Mouse (Mus musculus) embryonic facial prominence, embryonic 10.5 days (tissue): ENCODE data around the gene Upk2. TPM values are rescaled to one million over a fixed set of nuclear protein-coding genes. Genes with fewer than 3 reads are reported as not detected.
"Not testable (repeated sequence)": the region's sequence is repeated elsewhere in the genome, so short reads cannot be mapped to it uniquely, and the experiment has no call there.

Experiments used
- DNase-seq: peaks from one replicate; pipeline ENCODE4 v3.0.0-alpha.2; 2017; ENCODE audit warnings: low spot score
- H3K27ac ChIP-seq: fragments of 300-500 bp; sonication (generic); replicated peaks from 2 replicates; pipeline ENCODE4 v1.5.1; 2016; ENCODE audit warnings: mild to moderate bottlenecking
- H3K27me3 ChIP-seq: fragments of 300-500 bp; sonication (generic); replicated peaks from 2 replicates; pipeline ENCODE4 v1.6.1; 2016; ENCODE audit warnings: low read depth, mild to moderate bottlenecking; ENCODE audit not compliant: poor library complexity, severe bottlenecking
- H3K36me3 ChIP-seq: fragments of 300-500 bp; sonication (generic); replicated peaks from 2 replicates; pipeline ENCODE4 v1.6.1; 2016; ENCODE audit warnings: mild to moderate bottlenecking, moderate library complexity
- H3K4me1 ChIP-seq: fragments of 300-500 bp; sonication (generic); 2 replicates; pipeline ENCODE4 v1.6.1; 2016
- H3K4me3 ChIP-seq: fragments of 300-500 bp; sonication (generic); 2 replicates; pipeline ENCODE4 v1.5.1; 2016; ENCODE audit warnings: mild to moderate bottlenecking, moderate library complexity
- H3K9me3 ChIP-seq: fragments of 300-500 bp; sonication (generic); 2 replicates; pipeline ENCODE4 v1.6.1; 2016; ENCODE audit warnings: mild to moderate bottlenecking
- WGBS: fragments of 180-500 bp; shearing (Covaris S2); methylation state at CpG from one replicate; pipeline ENCODE4 v1.1.7; 2016; 5-methylcytosine and 5-hydroxymethylcytosine counted together
- polyA plus RNA-seq: library from polyadenylated mRNA; unstranded; fragments of >200 nt; fragmentation: Nextera tagmentation; extraction: Ambion mirVana; gene quantifications from 2 replicates; pipeline ENCODE4 v1.2.1, GENCODE M21; 2016

Gene Upk2
- polyA plus RNA-seq, 1 experiment from 2014 or later, result 0.59 TPM

DNA sequence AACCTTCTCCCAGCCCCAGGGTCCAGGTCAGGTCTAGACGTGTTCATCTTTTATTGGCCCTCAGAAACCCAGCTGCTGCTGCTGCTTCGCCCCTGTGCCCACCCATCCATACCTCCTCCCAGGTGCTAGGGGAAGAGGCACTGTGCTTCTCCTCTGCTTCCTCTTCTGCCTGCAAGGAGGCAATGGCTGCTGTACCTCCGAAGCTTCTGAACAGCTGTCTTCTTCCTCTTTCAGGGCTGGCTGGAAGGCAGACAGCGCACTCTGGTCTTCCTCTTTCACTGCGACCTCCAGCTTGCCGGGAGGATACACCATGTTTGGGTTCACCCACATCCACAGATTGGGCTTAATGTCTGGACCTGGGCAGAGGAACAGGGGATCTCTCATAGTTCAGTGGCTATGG is 19.0 kb downstream of the Upk2 start:
- H3K4me1 ChIP-seq, result peaks cover 11% of the 10 kb centered on the region
- WGBS, result 79% methylated on average over 6 of the region's 6 CpGs
- 0 out of 2 replicates have a peak overlapping the region, but pooled peaks have one; percentile 26 for H3K27ac ChIP-seq
- no peak for DNase-seq
- no peaks in the 10 kb centered on the region for H3K36me3 ChIP-seq
- H3K9me3 ChIP-seq, result no peaks in the 10 kb centered on the region
- H3K27me3 ChIP-seq, result no peaks in the 10 kb centered on the region
- H3K4me3 ChIP-seq, result no peak overlapping the region

DNA sequence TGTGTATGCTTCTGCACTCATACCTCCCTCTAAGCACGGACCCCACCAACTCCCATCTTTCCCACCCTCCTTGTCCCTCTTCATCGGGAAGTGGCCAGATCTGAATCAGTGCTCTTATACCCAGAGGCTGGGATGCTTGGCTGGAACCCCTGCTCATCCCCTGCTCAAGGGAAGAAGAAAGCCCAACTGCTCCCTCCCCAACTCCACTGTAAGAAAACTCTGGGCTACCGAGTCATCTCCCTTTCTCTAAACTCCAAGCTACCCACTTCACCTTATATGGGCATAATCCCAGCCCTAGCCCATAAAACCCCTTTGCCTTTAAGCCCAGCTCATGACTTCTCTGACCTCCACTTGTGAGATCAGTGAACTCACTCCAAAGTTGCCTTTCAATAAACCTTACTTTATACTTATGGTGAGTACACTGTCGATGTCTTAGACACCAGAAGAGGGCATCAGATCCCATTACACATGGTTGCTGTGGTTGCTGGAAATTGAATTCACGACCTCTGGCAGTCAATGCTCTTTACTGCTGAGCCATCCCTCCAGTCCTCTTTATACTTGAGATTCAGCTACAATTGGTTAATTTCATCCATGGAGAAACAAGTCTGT is 22.1 kb downstream of the Upk2 start:
- 52% methylated on average over 5 of the region's 5 CpGs for WGBS
- H3K4me3 ChIP-seq, result no peak overlapping the region

DNA sequence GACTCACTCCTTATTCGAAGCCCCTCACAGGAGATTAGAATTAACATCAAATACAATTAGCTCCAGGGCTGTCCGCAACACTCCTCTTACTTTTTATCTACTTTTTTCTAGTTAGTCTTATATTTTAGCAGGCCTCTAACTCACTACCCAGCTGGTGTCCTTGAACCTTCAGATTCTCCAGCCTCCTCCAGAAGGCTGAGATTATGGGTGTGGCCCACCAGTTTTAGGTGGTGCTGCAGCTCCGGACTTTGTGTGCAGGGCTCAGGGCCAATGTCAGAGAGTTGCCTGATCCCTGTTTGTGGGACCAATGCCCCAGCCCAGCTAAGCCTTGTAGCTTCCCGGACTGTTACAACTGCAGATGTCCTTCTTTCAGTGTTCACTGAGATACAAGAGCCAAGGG is 31.2 kb downstream of the Upk2 start:
- no peaks in the 10 kb centered on the region for H3K27me3 ChIP-seq
- no peaks in the 10 kb centered on the region for H3K36me3 ChIP-seq
- H3K27ac ChIP-seq, result no peak overlapping the region
- H3K9me3 ChIP-seq, result no peaks in the 10 kb centered on the region
- H3K4me1 ChIP-seq, result no peaks in the 10 kb centered on the region
- no peak overlapping the region for H3K4me3 ChIP-seq
- 89% methylated on average over 4 of the region's 4 CpGs for WGBS
- no peak for DNase-seq

More for the DNA sequence above, 22.1 kb downstream of the Upk2 start:
- DNase-seq, result no peak
- Histone ChIP-seq H3K9me3 (no peaks in the 10 kb centered on the region), H3K36me3 (no peaks in the 10 kb centered on the region), H3K4me1 (peaks cover 11% of the 10 kb centered on the region), H3K27me3 (no peaks in the 10 kb centered on the region), H3K27ac (no peak overlapping the region)

DNA sequence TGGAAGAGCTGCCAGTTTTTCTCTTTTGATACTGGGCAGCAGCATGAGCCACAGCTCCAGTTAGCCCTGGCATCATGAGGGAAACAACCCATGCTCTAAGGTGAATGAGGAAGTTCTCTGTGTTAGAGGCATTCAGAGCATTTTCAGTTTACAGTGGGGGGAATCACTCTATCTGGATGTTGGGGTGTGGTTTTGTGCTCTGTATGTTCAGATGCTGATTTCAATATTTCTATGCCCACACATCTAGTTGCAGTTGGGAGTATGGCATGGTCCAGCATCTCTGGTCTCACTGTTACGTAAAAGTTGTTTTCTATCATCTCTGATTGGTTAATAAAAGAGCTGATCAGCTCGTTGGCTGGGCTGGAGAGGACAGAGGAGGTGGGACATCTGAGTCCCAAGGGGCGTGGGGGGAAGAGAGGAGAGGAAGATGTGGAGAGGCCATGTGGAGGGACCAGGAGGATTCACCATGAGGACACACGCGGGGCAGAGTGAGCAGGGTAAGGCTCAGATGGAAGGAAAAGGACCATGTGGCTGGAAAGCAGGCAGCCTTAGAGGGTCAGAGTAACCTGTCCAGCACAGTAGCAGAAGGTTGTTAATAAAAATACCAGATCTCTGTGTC is 34.4 kb downstream of the Upk2 start:
- Histone ChIP-seq H3K27me3 (no peaks in the 10 kb centered on the region), H3K27ac (no peak overlapping the region), H3K4me3 (no peak overlapping the region), H3K9me3 (no peaks in the 10 kb centered on the region), H3K4me1 (peaks cover 9% of the 10 kb centered on the region), H3K36me3 (peaks cover 12% of the 10 kb centered on the region)
- WGBS, result 81% methylated on average over 5 of the region's 5 CpGs
- DNase-seq, result no peak

DNA sequence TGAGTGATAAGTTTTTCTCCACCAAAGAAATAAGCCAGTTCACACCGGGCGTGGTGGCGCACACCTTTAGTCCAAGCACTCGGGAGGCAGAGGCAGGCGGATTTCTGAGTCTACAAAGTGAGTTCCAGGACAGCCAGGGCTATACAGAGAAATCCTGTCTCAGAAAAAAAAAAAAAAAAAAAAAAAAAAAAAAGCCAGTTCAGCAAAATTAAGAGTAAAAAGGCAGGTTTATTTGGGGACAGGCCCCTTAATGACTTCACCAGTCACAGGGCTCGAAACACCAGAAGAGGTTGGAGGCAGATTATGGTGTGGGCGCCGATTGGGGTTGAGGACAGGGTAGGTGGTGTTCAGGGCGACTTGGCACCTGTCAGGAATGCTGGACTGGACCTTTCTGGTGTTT is 35.0 kb downstream of the Upk2 start:
- DNase-seq, H3K27me3 ChIP-seq, H3K27ac ChIP-seq, H3K4me3 ChIP-seq, H3K4me1 ChIP-seq, H3K9me3 ChIP-seq: not testable (repeated sequence)
- WGBS, result 97% methylated on average over 9 of the region's 9 CpGs
- peaks cover 16% of the 10 kb centered on the region for H3K36me3 ChIP-seq

DNA sequence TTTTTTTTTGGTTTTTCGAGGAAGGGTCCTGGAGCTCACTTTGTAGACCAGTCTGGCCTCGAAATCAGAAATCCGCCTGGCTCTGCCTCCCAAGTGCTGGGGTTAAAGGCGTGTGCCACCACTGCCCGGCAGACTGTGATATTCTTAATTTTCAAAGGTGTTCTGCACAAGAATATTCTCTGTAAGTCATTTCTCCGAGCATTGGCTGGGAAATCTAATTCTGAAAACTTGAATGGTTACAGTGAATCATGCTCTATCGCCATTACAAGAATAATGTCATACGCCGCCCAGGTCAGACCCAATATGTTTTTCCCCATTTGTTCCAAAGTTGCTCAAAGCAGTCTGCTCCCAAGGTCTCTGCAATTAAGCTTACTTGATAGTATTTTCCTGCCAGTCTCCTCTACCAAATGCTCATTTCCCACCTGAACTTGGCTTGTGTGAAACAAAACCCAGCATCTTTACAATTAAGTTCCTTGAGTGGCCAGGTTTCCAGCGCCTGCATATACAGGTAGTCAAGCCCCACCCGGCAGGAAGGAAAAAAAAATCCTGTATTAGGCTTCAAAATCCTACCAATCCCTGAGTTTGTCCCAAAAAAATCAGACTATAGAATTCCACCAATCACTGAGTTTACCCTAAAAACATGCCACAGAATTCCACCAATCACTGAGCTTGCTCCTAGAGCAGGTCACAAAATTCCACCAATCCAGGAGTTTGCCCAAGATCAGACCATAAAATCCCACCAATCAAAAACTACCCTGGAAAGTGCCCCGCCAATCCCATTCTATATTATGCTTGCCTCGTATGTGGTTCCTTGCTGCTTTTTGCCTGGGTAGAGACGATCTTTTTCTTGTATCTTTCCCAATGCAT is 36.0 kb downstream of the Upk2 start, which contains the start of gene Ccdc84:
Gene Ccdc84, minus strand, starts transcription at position 51 of the 867 bp plus-strand sequence.
- no peaks in the 10 kb centered on the region for H3K27me3 ChIP-seq
- no peaks in the 10 kb centered on the region for H3K9me3 ChIP-seq
- peak within 1 kb of the TSS; percentile 88 for H3K4me3 ChIP-seq
- H3K27ac ChIP-seq, result peak within 1 kb of the TSS; percentile 91
- H3K4me1 ChIP-seq, result peaks cover 9% of the 10 kb centered on the region
- 80% methylated on average over 14 of the region's 14 CpGs for WGBS
- DNase-seq, result no peak
- peaks cover 26% of the 10 kb centered on the region for H3K36me3 ChIP-seq

DNA sequence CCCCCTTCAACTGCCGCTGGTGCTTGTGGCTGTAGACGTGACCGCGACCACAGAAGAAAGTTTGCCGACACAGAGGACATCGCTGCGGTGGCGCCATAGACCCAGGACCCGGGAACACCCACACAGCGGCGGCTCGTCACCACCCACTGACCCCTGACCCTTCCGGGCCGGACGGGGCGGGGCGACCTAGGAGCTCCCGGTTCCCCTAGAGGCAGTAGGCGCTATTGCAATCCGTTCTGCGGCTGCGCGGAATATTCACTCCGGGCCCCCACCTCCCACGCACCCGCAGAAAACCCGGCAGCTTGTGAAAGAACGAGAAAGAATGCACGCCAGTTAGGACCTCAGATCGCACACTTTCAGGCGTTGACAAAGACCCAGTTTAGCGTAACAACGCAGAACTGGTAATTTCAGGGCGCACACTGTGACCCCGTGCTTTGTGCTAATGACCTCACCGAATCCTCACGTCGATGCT is 36.8 kb downstream of the Upk2 start:
- H3K36me3 ChIP-seq, result peaks cover 34% of the 10 kb centered on the region
- peaks cover 9% of the 10 kb centered on the region for H3K4me1 ChIP-seq
- DNase-seq, result peak; percentile 94
- peak overlapping the region; percentile 88 for H3K4me3 ChIP-seq
- no peaks in the 10 kb centered on the region for H3K9me3 ChIP-seq
- peak overlapping the region; percentile 91 for H3K27ac ChIP-seq
- no peaks in the 10 kb centered on the region for H3K27me3 ChIP-seq
- under 1% methylated on average over 38 of the region's 38 CpGs for WGBS

DNA sequence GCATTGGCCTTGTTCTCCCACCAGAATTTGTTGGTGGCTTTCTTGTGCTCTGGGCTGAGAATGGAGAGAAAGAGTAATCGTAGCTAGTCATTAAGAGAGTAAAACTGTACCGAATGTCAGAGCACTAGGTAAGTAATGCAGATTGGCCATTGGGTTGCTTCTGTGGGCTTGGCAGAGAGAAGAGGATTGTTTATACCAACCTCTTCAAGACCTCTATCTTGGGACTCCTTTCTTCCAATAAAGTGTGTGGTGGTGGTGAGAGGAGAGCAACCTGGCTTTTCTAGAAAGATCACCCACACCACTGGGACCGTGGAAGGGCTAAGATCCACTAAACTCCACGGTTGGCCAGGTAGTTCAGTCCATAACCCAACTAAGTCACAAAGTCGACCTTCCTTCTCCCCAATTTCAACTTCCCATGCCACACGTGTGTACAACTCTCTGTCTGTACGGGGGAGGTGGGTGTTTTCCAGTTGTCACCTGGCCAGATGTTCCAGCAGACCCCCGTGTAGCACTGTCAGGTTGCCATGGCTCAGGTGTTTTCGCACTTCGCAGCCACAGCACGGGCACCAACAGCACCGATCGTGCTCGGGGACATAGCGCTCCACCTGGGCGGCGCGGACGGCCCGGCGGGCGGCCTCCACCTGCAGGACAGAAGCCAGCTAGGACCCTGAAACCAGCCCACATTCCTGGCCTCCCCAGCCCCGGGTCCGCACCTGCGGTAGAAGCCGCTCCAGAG is 37.5 kb downstream of the Upk2 start:
- no peak for DNase-seq
- Histone ChIP-seq H3K4me1 (peaks cover 9% of the 10 kb centered on the region), H3K4me3 (peak overlapping the region; percentile 88), H3K27ac (peak overlapping the region; percentile 91), H3K36me3 (peaks cover 40% of the 10 kb centered on the region), H3K27me3 (no peaks in the 10 kb centered on the region), H3K9me3 (no peaks in the 10 kb centered on the region)
- 8% methylated on average over 26 of the region's 26 CpGs for WGBS

DNA sequence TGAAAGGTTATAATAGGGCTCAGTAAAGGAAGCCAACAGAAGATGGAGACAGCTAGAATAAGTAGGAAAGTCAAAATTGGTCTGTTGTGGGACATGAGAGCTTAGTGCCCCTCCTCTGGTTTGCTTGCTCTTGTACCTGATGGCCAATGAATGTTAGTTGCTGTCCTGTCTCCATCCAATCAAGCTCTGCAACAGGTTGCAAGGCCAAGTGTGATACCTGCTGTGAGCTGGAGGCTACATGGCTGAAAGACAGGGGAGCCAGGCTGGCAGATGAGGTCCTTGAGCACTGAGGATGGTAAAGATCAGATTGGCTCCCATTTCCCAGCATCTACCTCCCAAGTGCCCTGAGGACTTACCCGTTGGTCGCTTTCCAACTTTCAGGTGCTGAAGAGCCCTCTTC is 42.0 kb downstream of the Upk2 start:
- H3K36me3 ChIP-seq, result peaks cover 81% of the 10 kb centered on the region
- 84% methylated on average over 2 of the region's 2 CpGs for WGBS
- DNase-seq, result no peak
- H3K4me1 ChIP-seq, result peaks cover 16% of the 10 kb centered on the region
- no peak overlapping the region for H3K4me3 ChIP-seq
- H3K9me3 ChIP-seq, result no peaks in the 10 kb centered on the region
- H3K27me3 ChIP-seq, result no peaks in the 10 kb centered on the region
- H3K27ac ChIP-seq, result no peak overlapping the region

DNA sequence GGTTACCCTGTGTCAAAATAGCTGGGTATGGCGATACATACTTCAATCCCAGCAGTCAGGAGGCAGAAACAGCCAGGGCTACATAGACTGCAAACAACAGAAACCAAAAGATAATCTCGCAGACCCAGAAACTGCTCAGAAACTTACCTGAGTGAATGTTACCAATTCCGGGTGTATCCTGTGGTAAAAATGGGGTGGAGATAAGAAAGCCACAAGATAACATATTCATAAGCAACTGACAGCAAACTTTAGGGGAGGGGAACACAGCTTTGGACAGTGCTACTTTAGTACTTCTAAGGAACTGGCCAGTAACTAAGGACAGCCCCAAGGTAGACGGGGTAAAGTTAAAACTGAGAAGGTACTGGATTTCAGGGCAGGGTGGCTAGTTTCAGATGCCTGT is 42.5 kb downstream of the Upk2 start:
- no peak overlapping the region for H3K4me3 ChIP-seq
- peaks cover 81% of the 10 kb centered on the region for H3K36me3 ChIP-seq
- no peaks in the 10 kb centered on the region for H3K9me3 ChIP-seq
- 88% methylated on average over 4 of the region's 4 CpGs for WGBS
- H3K27ac ChIP-seq, result no peak overlapping the region
- DNase-seq, result no peak
- H3K4me1 ChIP-seq, result peaks cover 12% of the 10 kb centered on the region
- H3K27me3 ChIP-seq, result no peaks in the 10 kb centered on the region

DNA sequence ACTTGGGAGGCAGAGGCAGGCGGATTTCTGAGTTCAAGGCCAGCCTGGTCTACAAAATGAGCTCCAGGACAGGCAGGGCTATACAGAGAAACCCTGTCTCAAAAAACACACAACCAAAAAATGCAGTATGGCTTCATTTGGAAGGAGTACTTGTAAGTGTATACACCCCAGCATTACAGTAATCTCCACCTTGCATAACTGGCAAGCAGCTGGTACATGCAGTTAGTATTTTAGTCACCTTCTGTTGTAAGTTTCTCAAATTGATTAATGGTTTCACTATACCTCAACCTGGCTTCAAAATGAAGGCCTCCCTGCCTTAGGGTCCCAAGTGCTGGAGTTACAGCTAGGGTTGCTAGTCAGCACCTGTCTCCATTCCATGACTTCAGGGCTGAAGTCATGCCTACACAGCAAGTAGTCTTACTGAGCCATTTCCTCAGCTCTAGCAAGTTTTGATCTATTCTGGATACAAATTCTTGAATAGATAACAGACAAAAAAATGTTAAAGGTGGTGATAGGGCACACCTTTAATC is 43.1 kb downstream of the Upk2 start:
- no peaks in the 10 kb centered on the region for H3K9me3 ChIP-seq
- DNase-seq, result no peak
- H3K27me3 ChIP-seq, result no peaks in the 10 kb centered on the region
- WGBS, result 90% methylated on average over 1 of the region's 1 CpGs
- H3K27ac ChIP-seq, result no peak overlapping the region
- H3K36me3 ChIP-seq, result peaks cover 81% of the 10 kb centered on the region
- peaks cover 7% of the 10 kb centered on the region; the same call in 1 of the 2 replicates for H3K4me1 ChIP-seq
- no peak overlapping the region for H3K4me3 ChIP-seq
